Mouse (Mus musculus): ENCODE measurements around the gene Hspb3.

GRCm38 (mm10) chr13:113613341-113613740 lies 50.1 kb downstream of the Hspb3 start:
- TF ChIP-seq POLR2A (IDR thresholded peaks at IDR 0.05; ENCODE audit: low read depth, low read length), result no peak
- no peak for TF ChIP-seq CTCF (IDR thresholded peaks at IDR 0.05; ENCODE audit: extremely low read depth, insufficient read length, insufficient replicate concordance, low read depth, low read length)
